Mouse (Mus musculus): Measurements from ENCODE around the gene Adamts12.

- TF ChIP-seq ZC3H11A (IDR thresholded peaks at IDR 0.05; ENCODE audit: borderline replicate concordance, low read depth, low read length) (no peak), HCFC1 (IDR thresholded peaks at IDR 0.05; ENCODE audit: borderline replicate concordance, insufficient read depth, low read length) (no peak), ZNF384 (IDR thresholded peaks at IDR 0.05; ENCODE audit: low read depth, low read length) (no peak), MAFK (IDR thresholded peaks at IDR 0.05; ENCODE audit: insufficient read depth, low read depth, low read length) (no peak), CHD2 (IDR thresholded peaks at IDR 0.05; ENCODE audit: low read depth, low read length) (no peak)
Measured at GRCm38 (mm10) chr15:11064558-11065411, at the start of gene Adamts12.
